ENCODE assay signal across 27 mouse cellular contexts in the genomic region with DNA sequence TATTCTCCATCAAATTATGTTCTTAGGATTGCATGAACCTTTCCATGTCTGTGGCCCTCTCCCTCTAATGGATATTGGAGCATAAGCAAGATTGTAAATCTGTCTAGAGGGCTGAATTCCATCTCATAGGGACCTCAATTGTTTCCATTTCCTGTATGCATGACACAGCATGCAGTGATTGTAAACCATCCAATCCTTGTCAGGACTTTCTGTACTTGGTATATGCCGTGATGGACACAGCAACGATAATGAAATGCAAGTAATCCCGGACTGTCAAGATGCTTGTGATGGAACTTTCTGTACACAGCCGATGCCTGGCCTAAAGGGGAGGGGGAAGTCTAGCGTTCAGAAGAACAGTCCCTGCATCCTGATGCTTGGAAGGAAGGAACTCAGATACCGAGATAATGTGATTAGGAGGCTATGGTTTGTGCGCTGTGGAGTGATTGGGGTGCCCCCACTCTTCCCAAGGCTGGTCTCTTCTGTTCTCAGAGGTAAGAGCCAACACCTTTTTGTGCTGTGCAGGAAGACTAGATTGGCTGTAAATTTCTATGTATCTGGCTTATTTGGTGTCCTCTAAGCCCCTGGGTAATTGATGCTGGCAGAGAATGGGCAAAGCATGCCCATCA. TPM values are rescaled to one million over a fixed set of nuclear protein-coding genes. Genes with fewer than 3 reads are reported as not detected.
DNase-seq lines count a peak whose midpoint lies in the region; ATAC-seq lines count a peak whose summit lies in the region.
"Had no signal": no experiment of that assay in that cellular context is flagged by ENCODE, and none has a peak within 500 bp of the region (broad histone marks: within the 10 kb centered on the region; RNA-seq: fewer than 3 reads in every experiment).

No protein-coding gene starts in this region.

- no peaks in the 10 kb centered on the region for H3K27me3 ChIP-seq in kidney, embryonic 14.5 days (ENCODE audit: control insufficient read depth, insufficient read depth, low read length)
- H3K27me3 ChIP-seq: embryonic facial prominence, embryonic 12.5 days; embryonic facial prominence, embryonic 15.5 days; heart, embryonic 13.5 days had no signal

- no peak overlapping the region for H3K4me3 ChIP-seq in kidney, embryonic 14.5 days (ENCODE audit: low read length)
- H3K4me3 ChIP-seq: embryonic facial prominence, embryonic 12.5 days; embryonic facial prominence, embryonic 15.5 days; gastrocnemius, adult 2 months; heart, embryonic 10.5 days; heart, embryonic 13.5 days had no signal

- H3K9ac ChIP-seq in kidney, embryonic 14.5 days (ENCODE audit: low read depth, low read length): no peak overlapping the region
- H3K9ac ChIP-seq: embryonic facial prominence, embryonic 12.5 days; embryonic facial prominence, embryonic 15.5 days; forebrain, postnatal 0 days; heart, embryonic 13.5 days; hindbrain, embryonic 14.5 days had no signal

- peak; percentile 8 to 32 for DNase-seq in lung, adult 18-20 months
- DNase-seq in lung, postnatal 10 days: no peak
- peak; percentile 2 for DNase-seq in R1 (ENCODE audit: low read depth, low spot score)
- DNase-seq in lung, postnatal 25 days (ENCODE audit: low spot score): peak; percentile 47
- no peak for DNase-seq in layer of hippocampus, postnatal 36 days
- DNase-seq: adrenal gland, adult 8-10 months; adrenal gland, postnatal 25 days; cerebellum, adult 18-20 months; cerebellum, adult 9-10 months; cerebellum, postnatal 14 days; forebrain, postnatal 0 days; gastrocnemius, adult 2 months; gastrocnemius, postnatal 14 days; heart, adult 18-20 months; heart, postnatal 14 days; heart, postnatal 4 days had no signal

- no peaks in the 10 kb centered on the region for H3K36me3 ChIP-seq in kidney, embryonic 14.5 days (ENCODE audit: control insufficient read depth, insufficient read depth, low read length)
- H3K36me3 ChIP-seq: embryonic facial prominence, embryonic 12.5 days; embryonic facial prominence, embryonic 15.5 days; heart, embryonic 10.5 days; heart, embryonic 13.5 days had no signal

- H3K4me2 ChIP-seq in kidney, embryonic 14.5 days (replicated peaks; ENCODE audit: low read depth, low read length): no peak overlapping the region
- H3K4me2 ChIP-seq: embryonic facial prominence, embryonic 12.5 days; embryonic facial prominence, embryonic 15.5 days; heart, embryonic 13.5 days; hindbrain, embryonic 14.5 days had no signal

- no peaks in the 10 kb centered on the region for H3K4me1 ChIP-seq in kidney, embryonic 14.5 days (ENCODE audit: control insufficient read depth, insufficient read depth, low read length)
- H3K4me1 ChIP-seq: embryonic facial prominence, embryonic 12.5 days; embryonic facial prominence, embryonic 15.5 days; heart, embryonic 10.5 days had no signal

- ATAC-seq in common myeloid progenitor, adult 5-6 weeks (replicated peaks; ENCODE audit: low read depth, poor library complexity, severe bottlenecking): peak; percentile 60
- ATAC-seq in kidney, embryonic 14.5 days (ENCODE audit: low FRiP score, low TSS enrichment): no peak
- ATAC-seq: activated CD4-positive, CD25-positive, alpha-beta regulatory T cell, adult 4 months; CD4-positive, CD25-positive, alpha-beta regulatory T cell, adult 4 months; forebrain, embryonic 14.5 days; forebrain, postnatal 0 days; hindbrain, postnatal 0 days had no signal

- H3K27ac ChIP-seq in kidney, embryonic 14.5 days (ENCODE audit: low read depth, low read length): no peak overlapping the region
- H3K27ac ChIP-seq: embryonic facial prominence, embryonic 12.5 days; embryonic facial prominence, embryonic 15.5 days; gastrocnemius, adult 2 months; heart, embryonic 10.5 days; heart, embryonic 13.5 days; hindbrain, embryonic 14.5 days; hindbrain, postnatal 0 days had no signal

- no peaks in the 10 kb centered on the region for H3K9me3 ChIP-seq in kidney, embryonic 14.5 days (ENCODE audit: control insufficient read depth, low read length)
- H3K9me3 ChIP-seq: embryonic facial prominence, embryonic 12.5 days; embryonic facial prominence, embryonic 15.5 days; heart, embryonic 10.5 days; heart, embryonic 13.5 days had no signal

- WGBS in kidney, embryonic 14.5 days: 75% methylated on average over 7 of the region's 7 CpGs

RNA-seq across cellular contexts. Expression of gene Rbms1, which starts 9.3 kb away (rescaled TPM):
- total RNA-seq in common myeloid progenitor, adult 5-6 weeks (2017): 18.5 and 33.5 TPM in 2 replicates
- 10 to 100 TPM; 11.2 to 16.0 TPM for total RNA-seq in layer of hippocampus, postnatal 36 days (2021)
- 107 and 115 TPM in 2 replicates for polyA plus RNA-seq in kidney, embryonic 14.5 days (2014; fragmentation: Nextera tagmentation; extraction: Ambion mirVana)

Comparison
In these comparisons a context has a peak if more than half of its experiments do, and no peak if none do; other contexts are left out.
1. DNase-seq: peak in lung, adult 18-20 months (2 of 2), R1 (single experiment) and lung, postnatal 25 days (single experiment); none in lung, postnatal 10 days (single experiment) and layer of hippocampus, postnatal 36 days (0 of 2).